Mouse (Mus musculus): Measurements from ENCODE around the gene Prkce. TPM values are rescaled to one million over a fixed set of nuclear protein-coding genes. Genes with fewer than 3 reads are reported as not detected.

Prkce gene
- polyA plus RNA-seq, 1 experiment = 21.8 TPM

DNA sequence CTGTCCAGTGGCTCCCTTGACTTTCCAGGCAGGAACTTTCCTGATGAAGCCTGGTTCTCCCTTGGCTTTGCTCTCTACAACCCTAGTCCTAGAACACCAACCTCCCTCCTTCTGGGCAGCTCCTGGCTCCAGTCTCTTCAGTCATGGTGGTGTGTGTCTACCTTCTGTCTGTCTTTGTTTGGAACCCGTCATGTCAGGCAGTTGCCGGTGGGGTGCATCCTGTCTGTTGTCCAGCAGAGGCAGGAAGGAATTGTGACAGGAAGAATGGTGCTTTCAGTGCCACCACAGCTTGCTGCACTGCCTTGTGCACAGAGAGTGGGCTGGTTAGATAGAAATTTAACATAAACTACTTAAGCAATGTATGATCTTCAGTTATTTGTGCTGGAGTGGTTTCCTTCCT is 16.2 kb downstream of the Prkce start:
- DNase-seq (ENCODE audit: low read depth) = no peak
- TF ChIP-seq CTCF (IDR thresholded peaks at IDR 0.05; ENCODE audit: borderline replicate concordance, extremely low read depth, insufficient read depth, insufficient read length) = no peak
- TF ChIP-seq POLR2A (IDR thresholded peaks at IDR 0.05; ENCODE audit: borderline replicate concordance, extremely low read depth, insufficient read depth, insufficient read length, poor library complexity, severe bottlenecking) = no peak

DNA sequence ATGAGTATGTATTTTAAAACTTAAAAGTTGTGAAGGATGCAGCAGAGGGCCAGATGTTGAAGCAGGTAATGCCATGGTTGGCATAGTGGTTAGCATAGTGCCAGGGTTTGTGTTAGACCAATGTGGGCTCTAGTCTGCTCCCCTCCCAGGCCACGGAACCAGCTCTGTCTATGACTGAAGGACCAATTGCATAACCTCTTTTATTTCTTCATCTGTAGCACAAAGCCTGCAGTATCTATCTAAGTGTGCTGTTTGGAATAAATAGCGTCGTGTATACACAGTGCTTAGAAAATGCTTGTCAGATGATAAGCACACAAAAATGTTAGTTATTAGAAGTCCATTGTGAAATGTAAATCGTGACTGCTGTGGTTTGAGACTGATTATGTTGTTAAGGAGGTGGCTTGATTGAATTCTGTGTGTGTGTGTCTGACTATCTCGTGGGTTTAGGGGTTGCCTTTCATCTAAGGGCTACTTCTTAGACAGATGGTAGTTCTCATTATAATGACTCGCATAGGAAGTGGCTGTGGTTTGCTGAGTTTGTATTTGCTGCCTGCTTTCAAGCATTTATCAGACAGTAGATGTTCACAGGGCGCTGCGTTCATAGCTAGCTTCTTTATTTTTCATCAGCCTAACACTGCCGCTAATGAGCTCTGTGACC is 17.1 kb downstream of the Prkce start:
- TF ChIP-seq POLR2A (IDR thresholded peaks at IDR 0.05; ENCODE audit: borderline replicate concordance, extremely low read depth, insufficient read depth, insufficient read length, poor library complexity, severe bottlenecking) (no peak), CTCF (IDR thresholded peaks at IDR 0.05; ENCODE audit: borderline replicate concordance, extremely low read depth, insufficient read depth, insufficient read length) (no peak)
- peak; percentile 53 for DNase-seq (ENCODE audit: low read depth)

DNA sequence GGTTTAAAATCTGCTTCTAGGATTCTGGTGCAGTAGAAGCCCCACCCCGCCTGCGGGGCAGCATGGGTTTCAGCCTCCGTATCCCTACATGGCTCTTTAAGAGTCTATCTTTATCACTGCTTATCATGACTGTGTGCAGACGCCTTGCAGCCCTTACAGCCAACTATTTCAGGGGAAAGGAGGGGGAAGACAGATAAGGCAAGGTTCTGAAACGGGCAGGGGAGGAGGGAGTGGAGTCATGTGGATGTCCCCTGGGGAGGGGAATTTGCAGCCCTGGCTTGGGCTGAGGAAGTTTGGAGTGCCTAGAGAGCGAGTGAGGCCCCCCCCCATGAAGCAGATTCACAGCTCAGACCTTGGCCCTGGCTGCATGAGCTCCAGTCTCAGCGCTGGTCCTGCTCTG is 18.0 kb downstream of the Prkce start:
- TF ChIP-seq CTCF (IDR thresholded peaks at IDR 0.05; ENCODE audit: borderline replicate concordance, extremely low read depth, insufficient read depth, insufficient read length) (no peak), POLR2A (IDR thresholded peaks at IDR 0.05; ENCODE audit: borderline replicate concordance, extremely low read depth, insufficient read depth, insufficient read length, poor library complexity, severe bottlenecking) (no peak)

DNA sequence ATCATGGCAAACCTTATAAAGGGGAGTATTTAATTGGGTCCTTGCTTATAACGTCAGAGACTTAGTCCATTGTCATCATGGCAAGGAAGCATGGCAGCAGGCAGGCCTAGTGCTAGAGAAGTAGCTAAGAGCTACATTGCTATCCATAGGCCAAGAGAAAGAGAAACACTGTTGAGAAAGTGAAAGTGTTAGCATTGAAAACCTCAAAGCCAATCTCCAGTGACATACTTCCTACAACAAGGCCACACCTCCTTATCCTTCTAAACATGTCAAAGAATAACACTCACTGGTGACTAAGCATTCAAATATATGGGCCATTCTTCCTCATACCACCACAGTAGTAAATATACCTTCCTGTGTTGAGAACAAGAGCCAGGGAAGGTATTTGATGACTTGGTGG is 20.2 kb downstream of the Prkce start:
- DNase-seq (ENCODE audit: low read depth) = no peak
- TF ChIP-seq CTCF (IDR thresholded peaks at IDR 0.05; ENCODE audit: borderline replicate concordance, extremely low read depth, insufficient read depth, insufficient read length) = no peak

More for the DNA sequence above, 18.0 kb downstream of the Prkce start:
- DNase-seq (ENCODE audit: low read depth) = no peak

DNA sequence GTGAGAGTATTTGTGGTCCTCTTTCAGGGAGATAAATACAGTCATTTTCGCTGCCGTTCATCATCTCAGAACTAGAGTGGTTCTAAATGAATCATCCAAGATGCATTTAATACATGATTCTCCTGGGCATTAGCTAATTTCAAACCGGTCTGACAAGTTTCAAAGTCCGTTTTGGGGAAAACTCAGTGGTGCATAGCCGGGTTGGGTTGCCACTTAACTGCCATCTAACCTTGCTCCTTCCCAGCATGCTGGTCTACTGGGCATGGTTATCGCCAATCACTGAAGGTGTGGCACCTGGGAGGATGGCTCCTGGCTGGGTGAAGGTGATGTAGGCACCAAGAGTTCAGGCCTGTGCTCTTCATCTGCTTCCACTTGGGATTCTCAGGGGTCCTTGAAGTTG is 26.4 kb downstream of the Prkce start:
- TF ChIP-seq CTCF (IDR thresholded peaks at IDR 0.05; ENCODE audit: borderline replicate concordance, extremely low read depth, insufficient read depth, insufficient read length) (no peak), POLR2A (IDR thresholded peaks at IDR 0.05; ENCODE audit: borderline replicate concordance, extremely low read depth, insufficient read depth, insufficient read length, poor library complexity, severe bottlenecking) (no peak)
- no peak for DNase-seq (ENCODE audit: low read depth)

DNA sequence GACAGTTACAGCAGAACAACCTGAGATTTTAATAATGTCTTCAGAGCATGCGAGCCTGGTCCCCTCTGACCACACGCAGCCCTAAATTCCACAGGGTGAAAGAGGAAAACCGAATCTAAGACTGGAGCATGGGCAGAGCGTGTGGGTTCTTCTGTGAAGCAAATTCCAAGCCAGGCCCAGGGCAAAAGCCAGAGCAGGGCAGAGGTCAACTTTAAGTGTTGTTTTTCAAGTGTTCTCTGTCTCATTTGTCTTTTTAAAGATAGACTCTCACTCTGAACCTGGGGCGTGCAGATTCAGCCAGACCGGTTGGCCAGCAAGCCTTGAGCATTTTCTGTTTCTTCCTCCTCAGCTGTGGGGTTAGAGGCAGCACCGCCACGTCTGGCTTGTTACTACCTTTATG is 27.3 kb downstream of the Prkce start:
- DNase-seq (ENCODE audit: low read depth) = no peak
- no peak for TF ChIP-seq CTCF (IDR thresholded peaks at IDR 0.05; ENCODE audit: borderline replicate concordance, extremely low read depth, insufficient read depth, insufficient read length)

DNA sequence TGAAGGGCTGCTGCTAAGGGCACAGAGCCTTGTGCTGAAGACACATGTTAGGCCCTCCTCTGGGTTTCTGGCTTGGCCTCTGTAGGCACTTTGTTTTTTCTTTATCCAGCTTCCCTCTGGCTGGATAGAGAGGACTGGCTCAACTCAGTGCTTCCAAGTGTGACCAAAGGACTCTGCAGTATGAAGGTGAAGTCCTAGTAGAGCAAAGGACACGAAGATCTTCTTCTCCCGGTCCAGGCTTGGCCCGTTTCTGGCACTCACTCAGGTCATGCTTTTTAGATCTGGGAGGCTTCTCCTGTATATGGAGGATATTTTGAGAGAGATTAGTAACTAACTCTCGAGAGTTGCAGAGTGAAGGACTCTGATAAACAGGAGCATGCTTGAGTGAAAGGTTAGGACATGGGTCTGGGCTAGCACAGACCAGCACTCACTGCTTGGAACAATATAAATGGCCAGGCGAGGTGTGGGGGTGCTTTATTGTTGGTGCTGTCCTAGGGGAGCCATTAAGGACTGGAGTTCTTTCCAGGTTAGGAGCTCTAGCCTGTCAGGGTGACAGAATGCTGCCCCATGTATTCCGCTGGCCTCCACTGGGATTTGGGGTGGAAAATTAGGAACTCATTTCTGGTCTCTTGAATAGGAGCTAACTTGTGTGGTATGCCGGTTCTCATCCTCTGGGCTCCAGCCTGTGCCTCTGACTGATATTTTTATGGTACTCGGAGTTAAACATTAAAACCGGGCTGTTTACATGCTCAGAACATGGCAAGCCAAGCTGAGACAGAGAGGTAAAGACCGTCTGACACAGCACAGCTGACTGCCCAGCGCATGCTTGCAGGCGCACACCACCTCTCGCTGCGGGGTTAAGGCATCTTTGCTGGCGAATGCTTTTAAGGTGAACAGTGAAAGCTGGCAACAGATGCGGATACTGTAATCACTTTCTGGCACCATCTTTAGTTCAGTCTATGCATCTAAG is 31.2 kb downstream of the Prkce start:
- TF ChIP-seq POLR2A (IDR thresholded peaks at IDR 0.05; ENCODE audit: borderline replicate concordance, extremely low read depth, insufficient read depth, insufficient read length, poor library complexity, severe bottlenecking) = no peak
- TF ChIP-seq CTCF (IDR thresholded peaks at IDR 0.05; ENCODE audit: borderline replicate concordance, extremely low read depth, insufficient read depth, insufficient read length) = no peak
- no peak for DNase-seq (ENCODE audit: low read depth)

DNA sequence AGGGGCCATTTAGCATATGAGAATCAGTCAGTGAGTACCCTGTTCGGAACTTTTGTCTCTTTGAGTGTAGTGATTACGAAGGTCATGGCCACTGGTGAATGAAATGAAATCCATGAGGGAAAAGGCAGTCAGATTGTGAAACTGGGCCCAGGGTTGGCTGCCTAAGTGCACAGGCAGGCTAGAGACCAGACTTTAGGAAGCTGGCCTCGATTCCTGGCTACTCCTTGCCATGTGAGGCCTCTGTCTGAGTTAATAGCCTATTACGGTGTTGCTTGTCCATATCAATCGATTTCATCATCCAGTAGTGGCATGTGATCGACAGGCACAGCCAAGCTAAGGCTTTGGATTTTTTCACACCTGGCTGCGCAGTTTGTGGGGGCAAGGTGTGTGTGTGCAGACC is 34.4 kb downstream of the Prkce start:
- TF ChIP-seq POLR2A (IDR thresholded peaks at IDR 0.05; ENCODE audit: borderline replicate concordance, extremely low read depth, insufficient read depth, insufficient read length, poor library complexity, severe bottlenecking) (no peak), CTCF (IDR thresholded peaks at IDR 0.05; ENCODE audit: borderline replicate concordance, extremely low read depth, insufficient read depth, insufficient read length) (no peak)
- DNase-seq (ENCODE audit: low read depth) = no peak

DNA sequence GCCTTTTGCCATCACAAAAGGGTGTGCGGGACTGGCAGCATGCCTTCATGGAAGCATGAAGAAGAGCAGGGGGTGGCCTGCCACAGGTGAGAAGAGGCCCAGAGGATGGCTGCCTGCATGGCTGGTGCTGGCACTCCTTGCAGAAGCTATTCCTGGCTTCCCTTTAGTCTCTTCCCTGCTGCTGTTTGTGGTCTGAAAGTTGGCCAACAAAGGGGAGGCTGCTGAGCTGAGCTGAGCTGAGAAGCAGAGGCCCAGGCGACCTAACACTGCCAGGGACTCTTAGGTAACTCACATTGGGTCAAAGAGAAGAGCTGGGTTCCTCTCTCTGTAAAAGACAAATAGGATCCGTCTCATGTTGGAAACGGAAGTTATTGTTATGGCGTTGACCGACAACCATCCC is 35.4 kb downstream of the Prkce start:
- TF ChIP-seq CTCF (IDR thresholded peaks at IDR 0.05; ENCODE audit: borderline replicate concordance, extremely low read depth, insufficient read depth, insufficient read length) (no peak), POLR2A (IDR thresholded peaks at IDR 0.05; ENCODE audit: borderline replicate concordance, extremely low read depth, insufficient read depth, insufficient read length, poor library complexity, severe bottlenecking) (no peak)
- DNase-seq (ENCODE audit: low read depth) = no peak

DNA sequence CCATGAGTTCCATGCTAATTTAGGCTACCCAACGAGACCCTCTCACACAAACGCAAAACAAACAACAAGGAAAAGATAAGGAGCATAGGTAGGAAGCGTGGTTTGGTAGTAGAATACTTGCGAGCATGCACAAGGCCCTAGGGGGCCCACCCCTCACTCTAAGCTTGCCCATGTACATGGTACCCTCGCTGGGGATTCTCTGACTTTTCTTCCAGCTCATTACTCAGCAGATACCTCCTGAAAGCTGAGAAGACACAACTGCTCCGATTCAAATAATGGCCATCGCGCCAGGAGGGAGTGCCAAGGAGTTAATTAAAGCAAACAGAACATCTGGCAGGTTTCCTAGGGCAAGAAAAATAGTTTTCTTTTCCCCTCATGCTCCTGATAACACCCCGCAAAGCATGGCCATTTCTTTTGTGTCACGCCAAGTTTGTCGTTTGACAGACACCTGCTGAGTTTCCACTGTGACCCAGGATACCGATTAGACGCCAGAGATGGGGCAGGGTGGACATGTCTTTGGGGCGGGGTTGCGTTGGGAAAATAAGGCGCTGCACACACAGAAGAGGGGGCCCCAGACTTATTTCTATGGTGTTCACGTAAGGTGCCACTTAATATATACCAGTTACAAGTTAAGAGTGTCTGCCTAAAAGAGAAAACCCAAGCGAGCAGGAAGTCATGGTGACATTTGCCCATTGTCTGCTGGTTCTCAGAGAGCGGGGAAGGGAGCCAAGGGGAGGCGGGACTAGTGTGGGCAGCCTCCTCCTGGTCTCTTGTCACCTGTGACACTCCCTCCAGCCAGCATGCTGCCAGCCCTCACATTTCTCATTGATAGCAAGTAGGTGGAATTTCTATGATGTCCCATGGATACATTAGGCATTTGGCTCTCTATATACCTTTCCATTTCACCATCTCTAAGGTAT is 36.2 kb downstream of the Prkce start:
- DNase-seq (ENCODE audit: low read depth) = no peak
- no peak for TF ChIP-seq CTCF (IDR thresholded peaks at IDR 0.05; ENCODE audit: borderline replicate concordance, extremely low read depth, insufficient read depth, insufficient read length)
- TF ChIP-seq POLR2A (IDR thresholded peaks at IDR 0.05; ENCODE audit: borderline replicate concordance, extremely low read depth, insufficient read depth, insufficient read length, poor library complexity, severe bottlenecking) = no peak

DNA sequence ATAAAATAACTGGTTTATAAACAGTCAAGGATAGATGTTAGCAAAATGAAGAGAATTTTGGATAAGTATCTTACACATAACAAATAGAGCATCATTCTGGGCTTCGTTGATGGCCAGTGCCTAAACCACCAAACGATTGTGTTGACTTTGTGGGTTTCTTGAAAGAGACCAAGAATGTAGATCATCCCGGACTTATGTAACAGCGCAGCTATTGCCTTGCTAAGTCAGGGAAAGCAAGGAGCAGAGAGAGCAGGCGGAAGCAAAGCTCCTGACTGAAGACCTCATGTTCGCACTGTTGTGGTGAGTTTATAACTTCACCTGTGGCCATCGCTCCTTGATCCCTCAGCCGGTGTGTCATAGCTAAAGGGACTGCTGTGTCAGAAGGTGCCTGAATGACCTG is 38.7 kb downstream of the Prkce start:
- DNase-seq (ENCODE audit: low read depth) = no peak
- no peak for TF ChIP-seq POLR2A (IDR thresholded peaks at IDR 0.05; ENCODE audit: borderline replicate concordance, extremely low read depth, insufficient read depth, insufficient read length, poor library complexity, severe bottlenecking)
- no peak for TF ChIP-seq CTCF (IDR thresholded peaks at IDR 0.05; ENCODE audit: borderline replicate concordance, extremely low read depth, insufficient read depth, insufficient read length)

Data from brain, embryonic 14.5 days (tissue).